Mouse (Mus musculus) hindbrain, embryonic 12.5 days (tissue): Measurements from ENCODE around the gene Gipc2. TPM values are rescaled to one million over a fixed set of nuclear protein-coding genes. Genes with fewer than 3 reads are reported as not detected.
A peak's percentile ranks its signal among the peaks of the same experiment; 100 is the strongest.

Experiments used
- ATAC-seq: fragments of 200-750 bp; cut with Nextera tagmentation; 2 replicates; pipeline ENCODE4 v1.8.0; 2017; ENCODE audit warnings: moderate TSS enrichment; ENCODE audit not compliant: low FRiP score
- H3K27ac ChIP-seq: fragments of 300-500 bp; sonication (generic); 2 replicates; pipeline ENCODE4 v1.5.1; 2016; ENCODE audit warnings: mild to moderate bottlenecking
- H3K27me3 ChIP-seq: fragments of 300-500 bp; sonication (generic); 2 replicates; pipeline ENCODE4 v1.6.1; 2016; ENCODE audit warnings: mild to moderate bottlenecking
- H3K36me3 ChIP-seq: fragments of 300-500 bp; sonication (generic); 2 replicates; pipeline ENCODE4 v1.6.1; 2016; ENCODE audit warnings: mild to moderate bottlenecking
- H3K4me1 ChIP-seq: fragments of 300-500 bp; sonication (generic); 2 replicates; pipeline ENCODE4 v1.6.1; 2016
- H3K4me2 ChIP-seq: fragments of 300-500 bp; sonication (generic); replicated peaks from 2 replicates; pipeline ENCODE4 v1.6.1; 2016; ENCODE audit warnings: mild to moderate bottlenecking
- H3K4me3 ChIP-seq: fragments of 300-500 bp; sonication (generic); 2 replicates; pipeline ENCODE4 v1.5.1; 2016; ENCODE audit warnings: mild to moderate bottlenecking
- H3K9ac ChIP-seq: fragments of 300-500 bp; sonication (generic); 2 replicates; pipeline ENCODE4 v1.6.1; 2016; ENCODE audit warnings: mild to moderate bottlenecking, moderate library complexity
- H3K9me3 ChIP-seq: fragments of 300-500 bp; sonication (generic); replicated peaks from 2 replicates; pipeline ENCODE4 v1.6.1; 2016; ENCODE audit warnings: mild to moderate bottlenecking
- WGBS: fragments of 180-500 bp; shearing (Covaris S2); methylation state at CpG from one replicate; pipeline ENCODE4 v1.1.7; 2016; 5-methylcytosine and 5-hydroxymethylcytosine counted together
- polyA plus RNA-seq: library from polyadenylated mRNA; unstranded; fragments of >200 nt; fragmentation: Nextera tagmentation; extraction: Ambion mirVana; gene quantifications from 2 replicates; pipeline ENCODE4 v1.2.1, GENCODE M21; 2016

The Gipc2 gene
- polyA plus RNA-seq, 1 experiment from 2014 or later, result 2.6 TPM

DNA sequence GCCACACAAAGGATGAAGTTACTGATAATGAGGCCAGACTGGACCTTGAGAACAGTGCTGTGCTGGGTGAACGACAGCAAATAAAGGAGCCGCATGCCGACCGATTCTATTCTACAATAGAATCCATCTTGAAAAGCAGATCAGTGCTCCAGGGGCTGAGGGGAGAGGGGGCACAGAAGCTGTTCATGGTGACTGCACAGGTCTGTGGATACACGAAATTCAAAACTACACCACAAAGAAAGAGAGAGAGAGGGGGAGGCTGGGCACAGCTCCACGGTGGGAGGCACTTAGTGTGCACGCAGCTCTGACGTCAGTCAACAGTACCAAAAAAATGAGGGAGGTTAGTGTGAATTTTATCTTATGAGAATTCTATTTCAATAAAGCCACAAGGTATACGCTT lies 17.5 kb upstream of the Gipc2 start:
- Histone ChIP-seq H3K9me3 (no peaks in the 10 kb centered on the region), H3K9ac (no peak overlapping the region), H3K27ac (no peak overlapping the region), H3K27me3 (no peaks in the 10 kb centered on the region), H3K36me3 (0 out of 2 replicates have a peak, but pooled peaks cover 14% of the 10 kb centered on the region), H3K4me3 (no peak overlapping the region), H3K4me1 (no peaks in the 10 kb centered on the region), H3K4me2 (no peak overlapping the region)
- 62% methylated on average over 9 of the region's 9 CpGs for WGBS
- no peak for ATAC-seq

DNA sequence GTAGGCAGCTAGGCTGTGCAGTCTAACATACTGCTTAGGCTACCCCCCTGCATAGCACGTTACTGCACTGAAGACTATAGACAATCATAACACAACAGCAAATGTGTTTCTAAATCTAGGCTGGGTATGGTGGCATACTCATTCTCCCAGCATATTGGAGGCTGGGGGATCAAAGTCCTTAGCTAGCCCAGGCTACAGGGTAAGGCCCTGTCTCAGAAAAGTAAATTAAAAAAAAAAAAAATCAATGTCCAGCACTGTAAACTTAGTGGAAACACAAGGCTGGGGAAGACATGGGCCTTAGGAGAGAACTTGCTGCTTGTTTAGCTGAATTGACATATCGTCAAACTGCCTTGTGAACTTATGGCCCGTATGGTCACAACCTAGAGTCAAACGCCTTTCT lies 14.6 kb upstream of the Gipc2 start:
- no peak overlapping the region for H3K4me3 ChIP-seq
- no peak overlapping the region for H3K27ac ChIP-seq
- H3K9me3 ChIP-seq, result no peaks in the 10 kb centered on the region
- WGBS, result 91% methylated on average over 4 of the region's 4 CpGs
- no peaks in the 10 kb centered on the region for H3K27me3 ChIP-seq
- ATAC-seq, result no peak
- no peak overlapping the region for H3K4me2 ChIP-seq
- H3K4me1 ChIP-seq, result no peaks in the 10 kb centered on the region
- 0 out of 2 replicates have a peak, but pooled peaks cover 6% of the 10 kb centered on the region for H3K36me3 ChIP-seq
- H3K9ac ChIP-seq, result no peak overlapping the region

DNA sequence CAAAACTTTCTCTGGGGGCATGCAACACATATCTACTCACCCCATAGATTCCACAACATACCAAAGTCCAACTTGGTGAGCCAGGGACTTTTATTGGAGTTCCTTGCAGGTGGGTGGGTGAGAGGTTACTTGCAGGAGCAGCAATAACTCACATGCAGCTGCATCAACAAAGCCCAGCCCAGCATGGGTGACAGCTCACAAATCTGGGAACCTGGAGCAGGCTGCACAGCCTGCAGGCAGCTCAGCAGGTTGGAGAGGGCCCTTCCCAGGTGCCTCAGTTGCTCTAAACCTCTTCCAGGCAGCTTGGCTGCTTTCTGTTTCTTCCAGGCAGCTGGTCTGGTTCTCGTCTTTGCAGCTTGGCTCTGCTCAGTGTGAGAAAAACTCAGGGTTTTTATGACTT lies 13.3 kb upstream of the Gipc2 start:
- Histone ChIP-seq H3K9me3 (no peaks in the 10 kb centered on the region), H3K9ac (no peak overlapping the region), H3K27ac (no peak overlapping the region), H3K4me3 (no peak overlapping the region), H3K27me3 (no peaks in the 10 kb centered on the region), H3K4me2 (no peak overlapping the region), H3K4me1 (no peaks in the 10 kb centered on the region), H3K36me3 (no peaks in the 10 kb centered on the region)
- ATAC-seq, result no peak
- WGBS, result 54% methylated on average over 1 of the region's 1 CpGs

DNA sequence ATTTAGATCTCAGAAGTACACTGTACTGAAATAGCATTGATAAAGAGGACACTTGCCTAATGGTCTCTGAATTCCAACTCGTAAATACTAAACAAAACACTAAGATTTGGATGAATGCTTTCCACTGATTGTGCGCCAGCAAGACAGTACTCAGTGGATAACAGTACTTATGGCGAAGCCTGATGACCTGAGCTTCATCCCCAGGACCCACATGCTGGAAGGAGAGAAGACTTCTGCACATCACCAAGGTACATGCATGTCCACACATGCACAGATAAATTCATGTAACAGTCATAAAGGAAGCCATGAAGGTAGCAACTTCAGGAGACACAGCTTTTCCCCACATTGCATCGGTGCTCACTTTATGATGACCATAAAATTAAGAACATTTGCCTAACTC lies 12.8 kb upstream of the Gipc2 start:
- no peaks in the 10 kb centered on the region for H3K36me3 ChIP-seq
- no peak for ATAC-seq
- H3K4me1 ChIP-seq, result no peaks in the 10 kb centered on the region
- 88% methylated on average over 4 of the region's 4 CpGs for WGBS
- no peak overlapping the region for H3K4me2 ChIP-seq
- H3K9ac ChIP-seq, result no peak overlapping the region
- H3K27ac ChIP-seq, result no peak overlapping the region
- no peaks in the 10 kb centered on the region for H3K9me3 ChIP-seq
- no peak overlapping the region for H3K4me3 ChIP-seq
- H3K27me3 ChIP-seq, result no peaks in the 10 kb centered on the region

DNA sequence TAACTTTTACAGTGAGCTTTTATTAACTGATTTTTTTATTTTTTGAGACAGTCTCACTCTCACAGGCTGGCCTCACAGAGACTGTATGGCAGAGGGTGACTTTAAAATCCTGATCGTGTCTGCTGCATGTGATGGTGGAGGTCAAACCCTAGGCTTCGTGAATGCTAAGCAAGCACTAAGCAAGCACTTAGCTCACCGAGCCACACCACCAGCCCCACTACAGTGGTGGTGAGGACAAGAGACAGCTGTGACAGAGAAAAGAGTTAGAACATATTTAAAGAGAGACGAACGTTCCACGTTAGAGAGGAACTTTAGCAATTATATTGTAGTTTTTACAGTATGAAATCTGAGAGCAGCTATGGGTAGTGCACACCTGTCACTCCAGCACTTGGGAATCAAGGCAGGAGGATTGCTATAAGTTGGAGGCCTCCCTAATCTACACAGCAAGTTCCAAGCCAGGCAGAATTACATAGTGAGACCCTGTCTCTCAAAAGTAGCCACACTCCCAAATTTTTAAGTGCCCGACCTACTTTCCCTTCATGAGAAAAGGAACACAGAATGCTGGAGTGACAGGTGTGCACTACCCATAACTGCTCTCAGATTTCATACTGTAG lies 6.4 kb upstream of the Gipc2 start:
- no peak for ATAC-seq
- no peaks in the 10 kb centered on the region for H3K9me3 ChIP-seq
- H3K4me1 ChIP-seq, result no peaks in the 10 kb centered on the region
- no peak overlapping the region for H3K4me3 ChIP-seq
- H3K9ac ChIP-seq, result no peak overlapping the region
- no peak overlapping the region for H3K4me2 ChIP-seq
- no peak overlapping the region for H3K27ac ChIP-seq
- H3K27me3 ChIP-seq, result no peaks in the 10 kb centered on the region
- H3K36me3 ChIP-seq, result no peaks in the 10 kb centered on the region
- WGBS, result 88% methylated on average over 7 of the region's 7 CpGs

DNA sequence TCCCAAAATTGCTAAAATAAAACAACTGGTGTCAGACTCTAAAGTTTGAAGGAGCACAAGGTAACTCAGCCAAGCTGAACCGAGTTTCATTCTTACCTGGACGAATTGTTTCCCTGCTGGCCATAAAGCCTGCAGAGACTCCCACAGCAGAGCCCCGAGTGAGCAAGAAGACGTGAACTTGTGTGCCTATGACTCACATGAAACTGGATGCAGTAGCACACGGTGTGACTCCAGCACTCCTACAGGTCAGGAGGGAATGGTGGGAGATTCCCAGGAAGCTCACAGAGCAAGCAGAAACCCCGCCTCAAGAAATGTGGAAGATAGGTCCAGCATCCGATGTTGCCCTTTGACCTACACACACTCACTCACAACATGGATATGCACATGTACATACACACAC lies 5.8 kb upstream of the Gipc2 start:
- no peaks in the 10 kb centered on the region for H3K36me3 ChIP-seq
- H3K27me3 ChIP-seq, result no peaks in the 10 kb centered on the region
- H3K4me3 ChIP-seq, result no peak overlapping the region
- 76% methylated on average over 7 of the region's 7 CpGs for WGBS
- H3K4me1 ChIP-seq, result peaks cover 5% of the 10 kb centered on the region
- ATAC-seq, result no peak
- H3K4me2 ChIP-seq, result no peak overlapping the region
- no peak overlapping the region for H3K27ac ChIP-seq
- no peaks in the 10 kb centered on the region for H3K9me3 ChIP-seq
- no peak overlapping the region for H3K9ac ChIP-seq

DNA sequence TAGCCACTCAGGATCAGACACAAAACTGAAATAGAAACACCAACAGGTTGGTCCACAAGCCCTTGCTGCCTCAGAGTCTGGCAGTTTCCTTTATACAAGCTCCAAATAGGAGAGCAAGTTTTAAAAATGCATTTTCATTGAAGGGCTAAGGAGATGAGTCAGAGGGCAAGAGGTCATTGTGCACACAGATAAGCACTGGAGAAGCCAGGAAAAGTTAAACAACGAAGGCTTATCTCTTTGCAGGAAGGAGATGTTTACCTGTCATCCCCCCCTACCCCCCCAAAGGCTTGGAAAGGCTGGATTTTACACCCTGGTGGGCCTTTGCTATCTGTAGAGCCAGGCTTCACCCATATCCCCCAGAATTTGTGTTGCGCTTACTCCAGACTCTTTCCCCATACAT lies 5.2 kb upstream of the Gipc2 start:
- Histone ChIP-seq H3K27ac (no peak overlapping the region), H3K9me3 (no peaks in the 10 kb centered on the region), H3K4me3 (no peak overlapping the region), H3K27me3 (peaks cover under 1% of the 10 kb centered on the region; the same call in 1 of the 2 replicates), H3K4me1 (peaks cover 11% of the 10 kb centered on the region), H3K9ac (no peak overlapping the region), H3K36me3 (no peaks in the 10 kb centered on the region), H3K4me2 (no peak overlapping the region)
- ATAC-seq, result no peak
- 68% methylated on average over 2 of the region's 2 CpGs for WGBS

DNA sequence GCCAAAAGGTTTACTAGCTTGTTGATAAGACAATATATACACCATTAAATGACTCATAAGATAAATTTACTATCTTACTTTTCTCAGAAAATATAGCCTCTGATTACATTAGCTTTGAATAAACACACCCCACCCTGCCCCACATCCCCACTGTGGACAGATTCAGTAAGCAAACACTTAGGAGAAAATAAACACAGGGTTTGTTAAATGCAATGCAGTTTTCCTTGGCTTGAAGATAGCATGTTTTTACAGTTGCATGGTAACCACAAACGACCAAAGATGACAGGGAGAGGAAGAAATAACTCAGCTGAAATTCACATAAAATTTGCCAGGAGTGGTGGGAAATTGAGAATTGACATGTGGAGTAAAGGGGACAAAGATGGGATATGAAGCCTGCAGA lies 4.4 kb upstream of the Gipc2 start:
- Histone ChIP-seq H3K4me3 (no peak overlapping the region), H3K4me1 (peaks cover 13% of the 10 kb centered on the region), H3K27ac (no peak overlapping the region), H3K9ac (no peak overlapping the region), H3K4me2 (no peak overlapping the region), H3K9me3 (no peaks in the 10 kb centered on the region), H3K27me3 (peaks cover 7% of the 10 kb centered on the region), H3K36me3 (no peaks in the 10 kb centered on the region)
- WGBS, result 55% methylated on average over 1 of the region's 1 CpGs
- ATAC-seq, result no peak

DNA sequence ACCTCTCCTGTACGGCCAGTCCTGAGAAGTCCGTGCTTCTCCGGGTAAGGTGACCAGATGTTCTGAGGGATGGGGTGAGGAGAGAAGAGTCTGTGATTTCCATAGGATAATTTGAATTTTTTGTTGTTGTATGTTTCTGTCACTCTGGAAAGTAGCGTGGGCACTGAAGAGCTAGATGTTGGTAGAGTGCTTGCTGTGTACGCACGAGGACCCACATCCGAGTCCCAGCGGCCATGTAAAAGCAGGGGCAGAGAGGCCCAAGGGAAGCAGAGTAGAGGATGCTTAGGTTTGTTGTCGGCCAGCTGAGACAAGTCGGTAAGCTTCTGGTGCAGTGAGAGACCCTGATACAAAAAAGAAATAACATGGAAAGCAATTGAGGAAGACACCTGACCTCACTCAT lies 2.0 kb upstream of the Gipc2 start:
- WGBS, result 92% methylated on average over 10 of the region's 10 CpGs

DNA sequence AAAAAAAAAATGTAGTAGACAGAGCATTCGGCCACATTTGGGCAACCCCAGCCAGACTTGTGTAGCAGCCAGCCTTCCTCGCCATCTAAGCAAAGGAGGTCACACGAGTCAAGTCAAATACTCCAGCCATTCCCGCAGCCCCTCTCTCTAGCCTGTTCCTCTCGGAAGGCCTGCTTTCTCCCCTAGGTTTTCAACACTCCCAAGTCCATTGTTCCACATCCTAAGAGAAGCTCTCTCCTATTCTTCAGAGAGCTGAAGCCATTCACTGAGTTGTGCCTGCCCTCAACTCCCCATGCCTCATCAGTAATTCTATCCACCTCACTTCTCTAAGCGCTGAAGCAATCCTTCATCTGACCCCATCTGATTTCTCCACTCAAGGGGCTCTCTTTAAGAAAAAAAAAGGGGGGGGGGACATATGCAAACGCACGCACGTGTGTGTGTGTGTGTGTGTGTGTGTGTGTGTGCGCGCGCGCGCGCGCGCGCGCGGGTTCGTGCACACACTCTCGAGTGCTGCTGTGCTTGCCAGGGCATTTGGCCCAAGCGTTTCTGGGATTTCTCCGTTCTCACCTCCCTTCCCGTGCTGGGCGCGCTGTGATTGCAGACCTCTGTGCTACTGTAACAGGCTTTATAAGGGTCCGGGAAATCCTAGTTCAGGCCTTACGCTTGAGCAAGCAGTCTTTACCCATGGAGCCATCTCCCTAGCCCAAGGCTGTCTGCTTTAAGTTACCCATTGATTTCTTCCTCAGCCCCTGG lies 845 bp upstream of the Gipc2 start:
- H3K4me2 ChIP-seq, result peak overlapping the region; percentile 91
- ATAC-seq, result peak; percentile 36
- no peak overlapping the region for H3K27ac ChIP-seq
- H3K27me3 ChIP-seq, result peaks cover 19% of the 10 kb centered on the region
- H3K9me3 ChIP-seq, result no peaks in the 10 kb centered on the region
- peak overlapping the region; percentile 41 for H3K4me3 ChIP-seq
- peaks cover 17% of the 10 kb centered on the region for H3K4me1 ChIP-seq
- no peaks in the 10 kb centered on the region for H3K36me3 ChIP-seq
- WGBS, result 12% methylated on average over 15 of the region's 29 CpGs
- H3K9ac ChIP-seq, result peak overlapping the region; percentile 32

More for the DNA sequence above, 2.0 kb upstream of the Gipc2 start:
- Histone ChIP-seq H3K9ac (no peak overlapping the region), H3K4me1 (peaks cover 17% of the 10 kb centered on the region), H3K4me2 (no peak overlapping the region), H3K27me3 (peaks cover 19% of the 10 kb centered on the region), H3K27ac (no peak overlapping the region), H3K9me3 (no peaks in the 10 kb centered on the region), H3K4me3 (no peak overlapping the region), H3K36me3 (no peaks in the 10 kb centered on the region)
- ATAC-seq, result no peak

DNA sequence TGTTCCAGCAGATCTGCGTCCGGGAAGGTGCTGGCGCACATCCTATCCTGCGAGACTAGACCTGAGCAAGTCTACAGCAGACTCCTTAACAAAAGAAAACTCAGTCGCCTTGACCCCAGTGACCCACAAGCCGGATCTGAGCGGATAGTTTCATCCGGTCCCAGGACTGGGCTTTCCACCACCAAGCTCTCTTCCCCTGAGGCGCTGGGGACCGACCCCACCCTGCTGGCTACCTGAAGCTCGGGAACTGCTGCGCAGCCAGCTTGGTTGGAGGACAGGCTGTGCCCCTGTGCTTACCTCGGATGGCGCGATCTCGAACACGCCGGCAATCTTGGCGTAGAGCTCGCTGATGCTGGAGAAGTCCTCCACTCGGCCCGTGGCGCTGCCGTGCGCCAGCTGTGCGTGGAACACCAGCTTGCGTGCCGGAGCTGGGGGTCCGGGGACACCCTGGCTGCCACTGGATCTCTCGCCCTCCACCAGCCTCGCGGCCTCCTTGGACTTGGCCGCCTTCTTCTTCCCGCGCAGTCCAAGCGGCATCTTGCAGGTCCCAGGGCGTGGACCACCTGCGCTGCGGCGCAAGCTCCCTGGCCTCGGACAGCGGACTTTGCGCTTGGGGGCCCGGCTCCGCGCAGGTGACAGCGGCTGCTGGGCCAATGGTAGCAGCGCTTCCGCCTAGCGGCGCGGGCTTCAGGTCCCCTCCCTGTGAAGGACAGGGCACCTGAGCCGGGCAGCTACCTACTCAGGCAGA lies 505 bp downstream of the Gipc2 start:
- Histone ChIP-seq H3K36me3 (no peaks in the 10 kb centered on the region), H3K9ac (peak overlapping the region; percentile 64), H3K4me2 (peak overlapping the region; percentile 91), H3K9me3 (no peaks in the 10 kb centered on the region), H3K27me3 (peaks cover 19% of the 10 kb centered on the region), H3K4me1 (peaks cover 17% of the 10 kb centered on the region), H3K27ac (peak overlapping the region; percentile 49), H3K4me3 (peak overlapping the region; percentile 41)
- peak; percentile 68 for ATAC-seq
- WGBS, result 1% methylated on average over 53 of the region's 53 CpGs

DNA sequence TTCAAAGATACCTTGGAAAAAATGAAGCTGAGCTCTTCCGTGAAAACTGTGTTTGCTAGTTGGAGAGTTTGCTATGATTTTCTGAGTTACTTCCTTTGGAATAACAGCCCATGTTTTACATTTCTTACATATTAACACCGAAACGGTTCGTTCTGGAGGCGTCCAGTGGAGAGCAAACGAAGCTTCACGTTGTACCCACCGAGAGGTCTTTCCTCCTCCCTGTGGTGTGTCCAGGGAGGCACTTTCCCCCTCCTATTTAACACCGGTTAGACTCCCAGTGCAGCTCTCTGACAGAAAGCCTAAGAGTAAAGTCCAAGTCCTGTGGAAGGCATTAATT lies 1.0 kb downstream of the Gipc2 start:
- Histone ChIP-seq H3K27ac (no peak overlapping the region), H3K4me3 (peak overlapping the region; percentile 41), H3K9me3 (no peaks in the 10 kb centered on the region), H3K9ac (peak overlapping the region; percentile 64; the same call in 1 of the 2 replicates), H3K36me3 (no peaks in the 10 kb centered on the region), H3K4me1 (peaks cover 17% of the 10 kb centered on the region), H3K27me3 (peaks cover 19% of the 10 kb centered on the region), H3K4me2 (peak overlapping the region; percentile 91)
- WGBS, result 22% methylated on average over 9 of the region's 9 CpGs
- ATAC-seq, result peak; percentile 25; the same call in 1 of the 2 replicates
